Mouse (Mus musculus) forebrain, embryonic 14.5 days (tissue): ENCODE results near the gene Olfr1324. TPM values are rescaled to one million over a fixed set of nuclear protein-coding genes. Genes with fewer than 3 reads are reported as not detected.
"Not testable (repeated sequence)": the region's sequence is repeated elsewhere in the genome, so short reads cannot be mapped to it uniquely, and the experiment has no call there.

Experiments
- ATAC-seq: fragments of 200-750 bp; cut with Nextera tagmentation; 2 replicates; pipeline ENCODE4 v1.8.0; 2017; ENCODE audit warnings: mild to moderate bottlenecking, moderate library complexity
- DNase-seq: peaks from one replicate; pipeline ENCODE4 v3.0.0-alpha.2; 2015; ENCODE audit warnings: low spot score
- H3K27ac ChIP-seq: fragments of 300-500 bp; sonication (generic); 2 replicates; pipeline ENCODE4 v1.5.1; 2014; ENCODE audit warnings: low read depth, mild to moderate bottlenecking, control low read depth, low read length, moderate library complexity
- H3K27me3 ChIP-seq: fragments of 300-500 bp; sonication (generic); replicated peaks from 2 replicates; pipeline ENCODE4 v1.6.1; 2014; ENCODE audit warnings: low read length, control low read depth, mixed read lengths; ENCODE audit not compliant: control insufficient read depth, insufficient read depth
- H3K36me3 ChIP-seq: fragments of 300-500 bp; sonication (generic); 2 replicates; pipeline ENCODE4 v1.6.1; 2014; ENCODE audit warnings: low read length, control low read depth; ENCODE audit not compliant: control insufficient read depth, insufficient read depth
- H3K4me1 ChIP-seq: fragments of 300-500 bp; sonication (generic); 2 replicates; pipeline ENCODE4 v1.6.1; 2014; ENCODE audit warnings: antibody characterized with exemption, low read length, control low read depth; ENCODE audit not compliant: control insufficient read depth, insufficient read depth
- H3K4me2 ChIP-seq: fragments of 300-500 bp; sonication (generic); 2 replicates; pipeline ENCODE4 v1.6.1; 2014; ENCODE audit warnings: mild to moderate bottlenecking, control low read depth, low read length
- H3K4me3 ChIP-seq: fragments of 300-500 bp; sonication (generic); 2 replicates; pipeline ENCODE4 v1.5.1; 2014; ENCODE audit warnings: low read depth, low read length, control low read depth
- H3K9ac ChIP-seq: fragments of 300-500 bp; sonication (generic); 2 replicates; pipeline ENCODE4 v1.6.1; 2014; ENCODE audit warnings: mild to moderate bottlenecking, low read length, control low read depth, moderate library complexity
- H3K9me3 ChIP-seq: fragments of 300-500 bp; sonication (generic); replicated peaks from 2 replicates; pipeline ENCODE4 v1.6.1; 2016; ENCODE audit warnings: low read length, control low read depth, mixed read lengths; ENCODE audit not compliant: control insufficient read depth
- WGBS: fragments of 180-500 bp; shearing (Covaris S2); extraction: QIAGEN DNeasy Blood & Tissue Kit; methylation state at CpG from one replicate; pipeline ENCODE4 v1.1.7; 2014; 5-methylcytosine and 5-hydroxymethylcytosine counted together
- polyA plus RNA-seq: library from polyadenylated mRNA; unstranded; fragments of >200 nt; fragmentation: Nextera tagmentation; extraction: Ambion mirVana; gene quantifications from 2 replicates; pipeline ENCODE4 v1.2.1, GENCODE M21; 2014

The Olfr1324 gene
- polyA plus RNA-seq: not detected in 2 replicates

GRCm38 (mm10) chrX:50428398-50428797 is at the start of gene Olfr1324:
Gene Olfr1324 (minus strand): TSS chrX:50428498.
- Histone ChIP-seq H3K4me3 (no peak within 1 kb of the TSS), H3K4me1 (no peaks in the 10 kb centered on the region), H3K9me3 (no peaks in the 10 kb centered on the region), H3K9ac (no peak within 1 kb of the TSS), H3K27me3 (no peaks in the 10 kb centered on the region), H3K36me3 (no peaks in the 10 kb centered on the region), H3K4me2 (no peak within 1 kb of the TSS), H3K27ac (no peak within 1 kb of the TSS)
- ATAC-seq (no peak), DNase-seq (no peak)
- 87% methylated on average over 1 of the region's 1 CpGs for WGBS

- not testable (repeated sequence) for ATAC-seq, H3K27me3 ChIP-seq, H3K36me3 ChIP-seq, H3K4me2 ChIP-seq, H3K9me3 ChIP-seq, H3K27ac ChIP-seq, H3K4me1 ChIP-seq, H3K9ac ChIP-seq, DNase-seq, H3K4me3 ChIP-seq
- WGBS: 80% methylated on average over 6 of the region's 6 CpGs
Measured at GRCm38 (mm10) chrX:50470341-50470740, 42.0 kb upstream of the Olfr1324 start.

GRCm38 (mm10) chrX:50456136-50456535 is 27.8 kb upstream of the Olfr1324 start:
- WGBS: 58% methylated on average over 1 of the region's 1 CpGs

GRCm38 (mm10) chrX:50443352-50443751 is 15.1 kb upstream of the Olfr1324 start:
- no peaks in the 10 kb centered on the region for H3K27me3 ChIP-seq
- no peaks in the 10 kb centered on the region for H3K4me1 ChIP-seq
- H3K9ac ChIP-seq: no peak overlapping the region
- ATAC-seq: no peak
- H3K4me3 ChIP-seq: no peak overlapping the region
- no peaks in the 10 kb centered on the region for H3K36me3 ChIP-seq
- H3K27ac ChIP-seq: no peak overlapping the region
- H3K9me3 ChIP-seq: no peaks in the 10 kb centered on the region
- WGBS: 61% methylated on average over 1 of the region's 1 CpGs
- no peak for DNase-seq
- H3K4me2 ChIP-seq: no peak overlapping the region

More at GRCm38 (mm10) chrX:50456136-50456535, 27.8 kb upstream of the Olfr1324 start:
- DNase-seq (no peak), ATAC-seq (no peak)
- Histone ChIP-seq H3K27me3 (no peaks in the 10 kb centered on the region), H3K4me3 (no peak overlapping the region), H3K4me2 (no peak overlapping the region), H3K9me3 (no peaks in the 10 kb centered on the region), H3K4me1 (no peaks in the 10 kb centered on the region), H3K27ac (no peak overlapping the region), H3K9ac (no peak overlapping the region), H3K36me3 (no peaks in the 10 kb centered on the region)

- ATAC-seq: no peak
- no peaks in the 10 kb centered on the region for H3K9me3 ChIP-seq
- H3K4me2 ChIP-seq: no peak overlapping the region
- H3K4me3 ChIP-seq: no peak overlapping the region
- no peaks in the 10 kb centered on the region for H3K36me3 ChIP-seq
- no peaks in the 10 kb centered on the region for H3K27me3 ChIP-seq
- no peaks in the 10 kb centered on the region for H3K4me1 ChIP-seq
- H3K27ac ChIP-seq: no peak overlapping the region
- WGBS: 91% methylated on average over 1 of the region's 1 CpGs
- no peak overlapping the region for H3K9ac ChIP-seq
- peak; percentile 20 for DNase-seq
Measured at GRCm38 (mm10) chrX:50442696-50443095, 14.4 kb upstream of the Olfr1324 start.

- H3K4me3 ChIP-seq: no peak overlapping the region
- no peak for ATAC-seq
- DNase-seq: peak; percentile 41
Measured at GRCm38 (mm10) chrX:50432499-50432898, 4.2 kb upstream of the Olfr1324 start.

GRCm38 (mm10) chrX:50427712-50428328 is 478 bp downstream of the Olfr1324 start:
- DNase-seq: peak; percentile 14
- peak; percentile 50; the same call in 1 of the 2 replicates for ATAC-seq
- Histone ChIP-seq H3K9me3 (no peaks in the 10 kb centered on the region), H3K27ac (no peak overlapping the region), H3K4me2 (no peak overlapping the region), H3K36me3 (no peaks in the 10 kb centered on the region), H3K4me1 (no peaks in the 10 kb centered on the region), H3K27me3 (no peaks in the 10 kb centered on the region), H3K9ac (no peak overlapping the region), H3K4me3 (no peak overlapping the region)
- WGBS: 36% methylated on average over 2 of the region's 2 CpGs

More at GRCm38 (mm10) chrX:50432499-50432898, 4.2 kb upstream of the Olfr1324 start:
- H3K36me3 ChIP-seq: no peaks in the 10 kb centered on the region
- 65% methylated on average over 2 of the region's 2 CpGs for WGBS
- no peak overlapping the region for H3K9ac ChIP-seq
- H3K4me1 ChIP-seq: no peaks in the 10 kb centered on the region
- H3K27me3 ChIP-seq: no peaks in the 10 kb centered on the region
- H3K27ac ChIP-seq: no peak overlapping the region
- no peak overlapping the region for H3K4me2 ChIP-seq
- no peaks in the 10 kb centered on the region for H3K9me3 ChIP-seq

- H3K4me1 ChIP-seq: no peaks in the 10 kb centered on the region
- DNase-seq (peak; percentile 3), ATAC-seq (no peak)
- H3K27me3 ChIP-seq: no peaks in the 10 kb centered on the region
- H3K9me3 ChIP-seq: no peaks in the 10 kb centered on the region
- WGBS: 77% methylated on average over 3 of the region's 3 CpGs
- H3K4me3 ChIP-seq: no peak overlapping the region
- H3K27ac ChIP-seq: no peak overlapping the region
- no peaks in the 10 kb centered on the region for H3K36me3 ChIP-seq
- H3K9ac ChIP-seq: no peak overlapping the region
- H3K4me2 ChIP-seq: no peak overlapping the region
Measured at GRCm38 (mm10) chrX:50425899-50426436, 2.3 kb downstream of the Olfr1324 start.

- H3K9ac ChIP-seq, H3K27me3 ChIP-seq, H3K27ac ChIP-seq, H3K4me2 ChIP-seq, H3K4me3 ChIP-seq, DNase-seq, ATAC-seq, H3K4me1 ChIP-seq, H3K36me3 ChIP-seq, H3K9me3 ChIP-seq: not testable (repeated sequence)
- 85% methylated on average over 8 of the region's 8 CpGs for WGBS
Measured at GRCm38 (mm10) chrX:50410361-50410760, 17.9 kb downstream of the Olfr1324 start.
